Mouse (Mus musculus) retina, postnatal 1 day (tissue): Measurements from ENCODE around the gene Btbd9.

ENCODE experiments used
- DNase-seq: peaks from one replicate; pipeline ENCODE4 v3.0.0-alpha.2; 2012

Btbd9 gene

GRCm38 (mm10) chr17:30478181-30478580 is 98.1 kb downstream of the Btbd9 start:
- DNase-seq, result no peak

GRCm38 (mm10) chr17:30474561-30474960 is 101.7 kb downstream of the Btbd9 start:
- DNase-seq, result no peak

- DNase-seq, result no peak
Measured at GRCm38 (mm10) chr17:30472776-30473175, 103.5 kb downstream of the Btbd9 start.

- DNase-seq, result no peak
Measured at GRCm38 (mm10) chr17:30471512-30471911, 104.8 kb downstream of the Btbd9 start.

GRCm38 (mm10) chr17:30470790-30471189 is 105.5 kb downstream of the Btbd9 start:
- peak; percentile 49 for DNase-seq

- DNase-seq, result peak; percentile 56
Measured at GRCm38 (mm10) chr17:30470286-30470685, 106.0 kb downstream of the Btbd9 start.

GRCm38 (mm10) chr17:30469511-30470076 is 106.7 kb downstream of the Btbd9 start:
- DNase-seq, result no peak

- peak; percentile 24 for DNase-seq
Measured at GRCm38 (mm10) chr17:30468368-30468767, 107.9 kb downstream of the Btbd9 start.

- DNase-seq, result peak; percentile 66
Measured at GRCm38 (mm10) chr17:30467566-30468213, 108.6 kb downstream of the Btbd9 start.

GRCm38 (mm10) chr17:30465060-30465762 is 111.1 kb downstream of the Btbd9 start:
- no peak for DNase-seq

GRCm38 (mm10) chr17:30464240-30464745 is 112.0 kb downstream of the Btbd9 start:
- DNase-seq, result peak; percentile 36

- no peak for DNase-seq
Measured at GRCm38 (mm10) chr17:30460727-30461349, 115.5 kb downstream of the Btbd9 start.

- DNase-seq, result no peak
Measured at GRCm38 (mm10) chr17:30459706-30460105, 116.6 kb downstream of the Btbd9 start.

GRCm38 (mm10) chr17:30458926-30459325 is 117.4 kb downstream of the Btbd9 start:
- no peak for DNase-seq

GRCm38 (mm10) chr17:30458301-30458700 is 118.0 kb downstream of the Btbd9 start:
- peak; percentile 29 for DNase-seq

- DNase-seq, result no peak
Measured at GRCm38 (mm10) chr17:30457486-30457885, 118.8 kb downstream of the Btbd9 start.

GRCm38 (mm10) chr17:30456293-30456692 is 120.0 kb downstream of the Btbd9 start:
- peak; percentile 48 for DNase-seq

- peak; percentile 75 for DNase-seq
Measured at GRCm38 (mm10) chr17:30454862-30455243, 121.4 kb downstream of the Btbd9 start.

GRCm38 (mm10) chr17:30454155-30454861 is 122.0 kb downstream of the Btbd9 start:
- no peak for DNase-seq

- DNase-seq, result no peak
Measured at GRCm38 (mm10) chr17:30453272-30453671, 123.0 kb downstream of the Btbd9 start.

- DNase-seq, result no peak
Measured at GRCm38 (mm10) chr17:30452363-30452762, 123.9 kb downstream of the Btbd9 start.

- DNase-seq, result no peak
Measured at GRCm38 (mm10) chr17:30448562-30448961, 127.7 kb downstream of the Btbd9 start.
